Mouse (Mus musculus) G1E-ER4 (cell line): ENCODE results near the gene Epop. TPM values are rescaled to one million over a fixed set of nuclear protein-coding genes. Genes with fewer than 3 reads are reported as not detected.

Experiments used
- GATA1 ChIP-seq: IDR thresholded peaks from one replicate; pipeline ENCODE4 v1.8.0; 2012; ENCODE audit warnings: low read length, inconsistent platforms
- polyA plus RNA-seq: library from polyadenylated mRNA; stranded (reverse); fragments of >175 nt; gene quantifications from 2 replicates; pipeline ENCODE4 v1.2.3, GENCODE M21; 2012

Epop gene
- polyA plus RNA-seq, 1 experiment: not detected

GRCm38 (mm10) chr11:97644834-97645233 lies 15.3 kb upstream of the Epop start:
- no peak for TF ChIP-seq GATA1

DNA sequence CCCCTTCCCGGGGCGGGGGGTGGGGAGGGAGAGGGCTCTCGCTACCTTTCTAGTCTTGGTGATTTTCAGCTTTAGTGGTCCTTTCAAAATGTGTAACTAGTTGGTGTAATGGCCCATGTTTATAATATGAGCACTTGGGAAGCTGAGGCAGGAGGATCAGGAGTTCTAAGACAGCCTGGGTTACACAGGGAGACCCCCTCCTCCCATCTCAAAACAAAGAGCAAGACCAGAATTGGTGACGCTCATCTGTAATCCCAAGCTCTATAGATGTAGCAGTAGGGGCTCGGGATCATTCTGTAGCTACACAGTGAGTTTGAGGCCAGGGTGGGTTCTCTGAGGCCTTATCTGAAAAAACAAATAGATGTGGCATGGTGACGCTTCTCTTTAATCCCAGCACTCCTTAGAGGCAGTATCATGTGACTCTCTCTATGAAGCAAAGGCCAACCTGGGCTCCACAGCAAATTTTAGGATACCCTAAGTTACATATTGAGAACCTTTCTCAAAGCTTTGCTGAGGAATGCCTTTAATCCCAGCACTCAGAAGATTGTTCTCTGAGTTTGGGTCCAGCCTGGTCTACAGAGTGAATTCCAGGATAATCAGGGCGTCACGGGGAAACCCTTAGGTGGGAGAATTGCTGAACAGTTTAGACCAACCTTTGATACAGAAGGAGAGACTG lies 14.0 kb upstream of the Epop start:
- TF ChIP-seq GATA1: no peak

- no peak for TF ChIP-seq GATA1
These were observed 13.2 kb upstream of the Epop start for GRCm38 (mm10) chr11:97642746-97643145.

DNA sequence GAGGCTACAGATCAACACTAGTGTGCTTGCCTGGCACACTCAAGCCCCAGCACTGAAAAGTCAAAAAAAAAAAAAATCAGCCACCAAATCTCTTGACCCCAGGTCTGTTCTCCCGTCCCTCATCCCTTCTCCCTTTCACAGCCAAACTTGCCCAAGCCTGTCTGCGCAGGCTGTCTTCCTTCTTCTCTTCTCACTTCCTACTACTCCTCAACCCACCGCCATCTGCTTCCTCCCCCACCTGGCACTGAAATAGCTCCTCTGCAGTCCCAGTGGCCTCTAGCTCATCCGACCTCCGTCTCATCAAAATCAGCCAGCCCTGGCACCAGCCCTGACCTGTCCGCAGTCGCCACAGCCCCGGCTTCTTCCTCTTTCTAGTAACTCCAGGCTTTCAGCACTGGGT lies 12.2 kb upstream of the Epop start:
- no peak for TF ChIP-seq GATA1

DNA sequence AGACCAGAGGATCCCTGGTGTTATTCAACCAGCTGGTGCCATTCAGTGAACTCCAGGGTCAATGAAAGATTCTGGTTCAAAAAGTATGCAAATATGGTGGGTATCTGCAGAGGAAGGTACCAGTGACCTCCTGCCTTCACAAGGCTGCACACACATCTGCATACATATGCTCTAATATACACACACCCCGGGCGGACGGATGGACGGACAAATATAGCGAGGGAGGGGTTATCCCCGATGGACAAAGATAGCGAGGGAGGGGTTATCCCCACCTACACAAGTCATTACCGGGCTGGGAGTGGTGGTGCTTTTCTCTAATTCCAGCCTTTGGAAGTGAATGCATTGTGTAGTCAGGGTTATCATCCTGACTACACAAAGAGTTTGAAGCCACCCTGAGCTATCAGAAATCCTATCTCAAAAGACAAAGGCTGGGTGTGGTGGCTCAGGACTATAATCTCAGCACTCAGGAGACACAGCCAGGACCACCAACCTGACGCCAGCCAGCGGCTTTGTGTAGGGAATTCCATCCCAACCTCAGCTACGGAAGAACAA lies 6.0 kb upstream of the Epop start:
- TF ChIP-seq GATA1: no peak

DNA sequence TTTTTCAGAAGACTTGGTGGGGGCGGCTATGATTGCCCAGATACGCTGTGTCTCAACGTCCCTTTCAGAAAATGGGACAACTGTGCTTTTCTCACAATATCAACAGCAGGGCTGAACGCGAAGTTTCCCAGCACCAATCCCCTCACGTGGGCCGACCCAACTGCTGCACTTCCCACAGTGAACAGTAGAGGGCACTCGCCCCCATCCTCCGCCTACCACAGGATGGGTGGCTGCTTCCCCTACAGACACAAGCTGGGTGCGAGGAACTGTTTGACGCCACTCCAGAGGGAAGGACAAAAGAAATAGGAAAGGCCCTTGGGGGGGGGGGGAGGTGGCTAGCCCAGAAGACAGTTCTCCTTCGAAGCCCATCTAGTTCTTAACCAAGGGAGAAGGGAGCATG lies 2.4 kb upstream of the Epop start:
- no peak for TF ChIP-seq GATA1

- no peak for TF ChIP-seq GATA1
These were observed 2.0 kb upstream of the Epop start for GRCm38 (mm10) chr11:97631500-97631899.

DNA sequence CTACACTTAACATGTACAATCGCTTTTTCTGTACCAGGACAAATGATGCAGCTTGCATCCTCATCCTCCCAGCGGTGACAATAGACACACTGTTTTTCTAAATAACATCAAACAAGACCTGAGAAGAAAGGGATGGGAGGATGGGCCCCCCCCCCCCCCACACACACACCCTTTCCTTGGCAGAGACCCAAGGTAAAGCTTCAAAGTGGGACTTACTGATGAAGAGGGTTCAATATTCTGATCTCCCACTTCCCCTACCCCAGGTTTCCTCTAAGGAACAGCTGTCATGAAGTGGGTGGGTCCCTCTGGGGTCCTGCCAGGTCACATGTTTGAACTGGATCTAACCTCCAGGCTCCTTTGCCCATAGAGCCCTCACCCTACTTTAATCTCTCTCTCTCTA lies 1.5 kb upstream of the Epop start:
- no peak for TF ChIP-seq GATA1

- no peak for TF ChIP-seq GATA1
These were observed 659 bp downstream of the Epop start for GRCm38 (mm10) chr11:97628568-97629518.

DNA sequence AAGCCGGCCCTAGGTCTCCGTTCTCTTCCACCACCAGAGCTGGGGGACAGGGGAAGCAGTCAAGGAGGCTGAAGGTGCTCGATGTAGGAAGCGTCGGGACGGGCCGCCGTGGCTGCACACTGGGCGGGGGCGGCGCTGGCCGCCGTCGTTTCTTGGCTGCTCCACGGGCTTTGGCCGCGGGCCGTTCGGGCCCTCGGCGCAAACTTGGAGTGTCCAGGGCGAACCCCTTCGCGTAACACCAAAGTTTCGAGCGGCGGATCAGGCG lies 1.3 kb downstream of the Epop start:
- no peak for TF ChIP-seq GATA1

GRCm38 (mm10) chr11:97627556-97628302 lies 1.8 kb downstream of the Epop start:
- TF ChIP-seq GATA1: no peak

GRCm38 (mm10) chr11:97626850-97627249 lies 2.7 kb downstream of the Epop start:
- no peak for TF ChIP-seq GATA1

- no peak for TF ChIP-seq GATA1
These were observed 3.1 kb downstream of the Epop start for GRCm38 (mm10) chr11:97626431-97626830.

DNA sequence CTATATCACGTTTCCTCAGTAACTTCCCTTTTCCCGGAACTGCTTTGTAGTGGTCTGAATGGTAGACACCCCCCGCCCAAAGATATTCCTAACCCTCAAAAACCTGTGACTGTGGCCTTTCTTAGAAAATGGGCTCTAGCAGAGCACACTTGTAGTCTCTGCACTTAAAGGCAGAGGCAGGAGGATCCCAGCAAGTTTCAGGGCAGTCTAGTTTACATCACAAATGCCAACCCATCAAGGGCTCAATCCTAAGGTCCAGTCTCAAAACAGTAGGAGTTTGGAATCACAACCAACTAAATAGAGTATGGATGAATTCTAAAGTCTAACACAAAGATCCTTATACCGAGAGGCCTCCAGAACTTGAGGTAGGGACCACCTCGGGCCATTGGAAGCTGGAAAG lies 4.0 kb downstream of the Epop start:
- no peak for TF ChIP-seq GATA1

GRCm38 (mm10) chr11:97623166-97623565 lies 6.3 kb downstream of the Epop start:
- no peak for TF ChIP-seq GATA1

DNA sequence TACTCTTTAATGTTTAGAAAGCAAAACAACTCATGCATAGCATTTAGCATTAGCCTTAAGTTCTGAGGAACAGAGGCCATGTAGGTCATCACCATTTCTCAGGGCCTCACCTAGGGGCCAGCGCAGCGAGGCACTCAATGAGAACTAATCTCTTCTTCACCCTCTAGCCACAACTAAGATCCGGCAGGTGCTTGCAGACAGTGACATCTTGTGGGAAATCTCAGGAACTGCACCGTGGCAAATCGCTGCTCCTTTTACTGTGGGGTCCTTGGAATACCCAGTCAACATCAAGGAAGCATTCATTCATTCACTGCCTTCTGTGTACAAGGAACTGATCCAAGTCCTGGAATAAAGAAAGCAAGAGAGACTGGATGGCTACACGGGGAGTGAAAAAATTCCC lies 7.1 kb downstream of the Epop start:
- no peak for TF ChIP-seq GATA1
